Mouse (Mus musculus): Measurements from ENCODE around the gene Ttc30a1. TPM values are rescaled to one million over a fixed set of nuclear protein-coding genes. Genes with fewer than 3 reads are reported as not detected.
A peak's percentile ranks its signal among the peaks of the same experiment; 100 is the strongest.

Ttc30a1 gene
- total RNA-seq, 4 experiments from 2014 or later, result 3.0 to 3.7 (median 3.2) TPM

DNA sequence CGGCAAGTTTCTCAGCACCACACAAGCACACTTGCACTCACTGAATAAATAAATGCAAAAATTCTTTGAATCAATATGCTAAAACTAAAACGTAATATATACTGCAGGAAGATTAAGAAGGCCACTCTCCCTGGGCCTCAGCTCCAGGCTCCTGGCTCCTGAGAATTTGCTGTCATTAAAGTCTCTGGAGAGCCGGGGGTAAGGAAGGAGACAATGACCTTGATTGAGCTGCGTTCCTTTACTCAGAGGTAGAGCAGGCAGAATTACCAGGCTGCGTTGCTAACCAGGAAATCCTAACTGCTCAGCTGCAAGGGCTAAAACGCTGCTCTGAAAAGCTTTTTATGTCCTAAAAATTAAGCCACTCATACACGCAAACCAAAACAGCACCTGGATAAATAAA lies 48.2 kb downstream of the Ttc30a1 start:
- no peak for DNase-seq (ENCODE audit: low spot score in 2 of 2)

- DNase-seq (ENCODE audit: low spot score in 2 of 2), result peak in 1 of 2 experiments; percentile 28
Observed at GRCm38 (mm10) chr2:75930941-75931340, 50.8 kb downstream of the Ttc30a1 start.

- no peak for DNase-seq (ENCODE audit: low spot score in 2 of 2)
Observed at GRCm38 (mm10) chr2:75929786-75930444, 51.9 kb downstream of the Ttc30a1 start.

GRCm38 (mm10) chr2:75929141-75929540 lies 52.6 kb downstream of the Ttc30a1 start:
- no peak for DNase-seq (ENCODE audit: low spot score in 2 of 2)

Other genes starting within 250 kb of the Ttc30a1 start
- gene Agps, start 149.8 kb downstream of the Ttc30a1 start, total RNA-seq (2022), result 10 to 100 TPM; 32.0 to 42.5 (median 34.6) TPM
- 10 to 100 TPM; 12.4 to 14.1 (median 13.8) TPM for gene Ttc30b, start 43.4 kb downstream of the Ttc30a1 start, total RNA-seq (2022)
- gene Ttc30a2, start 3.8 kb downstream of the Ttc30a1 start, total RNA-seq (2022), result under 1 TPM in 2 of 4 experiments, not detected in 2; 0.41 to 0.84 TPM